Mouse (Mus musculus) urinary bladder, postnatal 0 days (tissue): Measurements from ENCODE around the gene Prss53. TPM values are rescaled to one million over a fixed set of nuclear protein-coding genes. Genes with fewer than 3 reads are reported as not detected.

ENCODE experiments used
- polyA plus RNA-seq: library from polyadenylated mRNA; unstranded; fragments of >200 nt; fragmentation: Nextera tagmentation; extraction: Ambion mirVana; gene quantifications from 2 replicates; pipeline ENCODE4 v1.2.1, GENCODE M21; 2015

Prss53 gene
- 0.65 and 0.75 TPM in 2 replicates for polyA plus RNA-seq

DNA sequence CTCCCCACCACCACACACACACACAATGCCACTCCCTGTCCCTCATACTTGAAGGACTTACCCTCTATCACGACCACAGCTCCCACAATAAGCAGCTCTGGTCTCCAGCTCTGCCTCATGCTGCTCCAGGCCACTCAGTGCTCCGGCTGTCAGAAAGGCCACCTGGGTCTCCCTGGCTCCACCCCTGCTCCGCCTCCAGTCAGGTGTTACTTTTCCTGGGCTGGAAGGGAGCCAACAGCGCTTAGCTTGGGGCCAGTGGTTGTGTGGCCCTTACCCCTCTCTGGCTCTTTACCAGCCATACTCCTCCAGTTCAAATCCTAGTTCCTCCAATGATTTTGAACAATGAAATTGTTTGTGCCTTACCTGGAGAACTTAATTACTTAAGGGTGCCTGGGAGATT lies at the start of gene Prss53:
Prss53 (minus strand) TSS at position 173 of the 400 bp plus-strand sequence.

DNA sequence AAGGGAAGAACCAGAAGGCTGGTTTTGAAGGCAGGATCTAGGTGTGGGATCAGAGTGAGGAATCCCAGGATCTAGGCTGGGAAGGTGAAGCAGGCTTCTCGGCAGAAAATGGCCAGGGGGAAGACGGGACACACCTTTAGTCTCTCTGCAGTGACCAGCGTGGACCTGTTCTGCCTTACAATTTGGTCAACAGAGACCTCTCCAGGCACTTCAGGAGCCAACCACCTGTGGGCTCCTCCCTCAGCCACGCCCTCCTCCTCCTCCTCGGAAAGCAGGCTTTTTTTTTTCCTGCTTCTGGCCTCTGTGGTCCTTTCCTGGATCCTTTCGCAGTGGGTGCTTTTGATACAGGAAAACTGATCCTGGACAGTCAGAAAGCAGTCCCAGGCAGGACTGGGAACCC lies 39.2 kb upstream of the Prss53 start, which contains the start of gene Prss8:
Prss8 (minus strand) TSS at position 182 of the 400 bp plus-strand sequence.

DNA sequence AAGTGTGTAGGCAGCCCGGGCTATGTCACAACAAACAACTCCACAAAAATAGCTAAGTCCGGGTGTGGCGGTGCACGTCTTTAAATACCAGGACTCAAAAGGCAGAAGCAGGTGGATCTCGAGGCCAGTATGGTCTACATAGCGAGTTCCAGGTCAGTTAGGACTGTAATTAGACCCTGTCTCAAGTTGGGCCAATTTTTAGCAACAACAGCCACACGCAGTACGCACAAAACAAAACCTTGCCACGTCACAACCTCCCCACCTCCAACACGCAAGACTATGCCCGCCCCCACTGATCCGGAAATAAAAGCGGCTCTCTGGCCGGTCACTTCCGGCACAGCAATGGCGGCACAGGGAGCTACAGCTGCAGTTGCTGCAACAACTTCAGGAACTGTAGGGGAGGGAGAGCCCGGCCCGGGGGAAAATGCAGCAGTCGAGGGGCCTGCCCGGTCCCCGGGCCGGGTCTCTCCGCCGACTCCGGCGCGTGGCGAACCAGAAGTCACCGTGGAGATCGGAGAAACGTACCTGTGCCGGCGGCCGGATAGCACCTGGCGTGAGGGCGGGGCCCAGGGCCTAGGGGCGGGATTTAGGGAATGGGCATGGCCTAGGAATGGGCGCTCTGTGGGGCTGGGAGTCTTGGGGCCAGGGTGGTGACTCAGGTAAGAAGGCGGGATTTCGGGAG lies 21.6 kb upstream of the Prss53 start, which contains the start of gene Kat8:
Kat8 (plus strand) TSS at position 327 of the 682 bp plus-strand sequence.

GRCm38 (mm10) chr7:127903971-127904796 lies 13.4 kb upstream of the Prss53 start, which contains the start of gene Bckdk:
TSS of gene Bckdk (plus strand) at chr7:127904082.

DNA sequence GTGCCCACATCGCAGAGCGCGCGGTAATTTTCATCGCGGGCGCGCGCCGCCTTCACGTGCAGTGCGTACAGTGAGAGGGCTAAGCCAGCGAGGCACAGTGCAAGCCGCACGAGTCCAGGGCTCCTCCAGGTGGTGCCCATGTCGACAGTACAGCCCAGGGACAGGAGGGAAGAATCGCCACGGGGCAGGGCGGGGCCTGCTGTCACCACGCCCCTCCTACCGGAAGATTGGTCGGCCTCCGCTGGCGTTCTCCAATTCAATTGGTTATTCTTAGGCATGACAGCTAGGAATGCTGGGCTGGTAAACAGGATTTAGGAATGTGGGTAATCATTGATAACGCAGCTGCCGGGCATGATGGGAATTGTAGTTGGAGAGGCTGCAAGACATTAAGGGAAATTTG lies 4.7 kb upstream of the Prss53 start, which contains the start of the genes Gm21974 and Vkorc1:
Gm21974 (minus strand) TSS at position 13 of the 400 bp plus-strand sequence.
Vkorc1 (minus strand) TSS at position 176 of the 400 bp plus-strand sequence.

DNA sequence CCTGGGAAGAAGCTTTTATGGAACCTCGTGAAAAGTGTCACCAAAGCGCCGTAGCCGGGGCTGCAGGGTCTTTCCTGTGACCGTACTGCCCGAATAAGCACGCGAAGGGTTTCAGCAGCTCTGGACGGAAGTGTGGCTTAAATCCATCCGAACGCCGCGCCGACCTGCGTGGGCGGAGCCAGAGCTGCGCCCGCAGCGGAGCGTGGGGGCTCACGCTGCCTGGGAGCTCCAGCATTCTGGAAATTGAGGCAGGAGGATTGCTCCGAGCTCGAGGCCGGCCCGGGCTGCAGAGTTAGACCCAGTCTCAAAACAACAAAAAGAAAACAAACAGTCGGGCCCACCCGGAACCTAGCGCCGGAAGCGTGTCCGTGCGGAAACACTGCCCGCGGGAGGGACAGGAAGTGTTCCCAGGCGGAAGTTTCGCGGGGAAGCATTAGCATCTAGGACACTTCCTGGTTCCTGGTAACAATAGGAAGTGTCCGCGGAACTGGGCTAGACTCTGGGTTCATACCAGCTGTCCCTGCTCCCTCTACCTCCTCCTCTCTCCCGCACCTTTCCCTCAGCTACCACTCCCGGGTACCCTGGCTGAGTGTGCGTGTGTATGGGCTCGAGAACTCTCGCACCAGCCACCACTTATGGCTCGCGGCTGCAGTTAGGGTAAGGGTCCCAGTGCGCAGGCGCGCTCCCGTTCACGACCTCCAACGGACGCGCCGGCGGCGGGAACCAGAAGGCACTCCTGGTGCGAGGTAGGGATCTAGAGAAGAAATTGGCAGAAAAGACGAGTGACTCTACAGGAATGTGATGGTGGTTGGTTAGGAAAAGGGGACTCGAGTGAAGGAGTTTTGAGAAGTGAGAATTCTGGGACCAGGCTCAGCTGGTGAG lies 14.1 kb downstream of the Prss53 start, which contains the start of gene Zfp668:
Zfp668 (minus strand) TSS at position 362 of the 882 bp plus-strand sequence.

GRCm38 (mm10) chr7:127876041-127876466 lies 14.7 kb downstream of the Prss53 start, which contains the start of gene Zfp646:
TSS of gene Zfp646 (plus strand) at chr7:127876221.

Other genes starting within 250 kb of the Prss53 start
- gene Bcl7c, start 182.0 kb downstream of the Prss53 start, polyA plus RNA-seq = 31.0 and 37.4 TPM in 2 replicates
- gene Ctf1, start 178.2 kb downstream of the Prss53 start, polyA plus RNA-seq = 5.9 and 6.1 TPM in 2 replicates
- 0.12 TPM in 1 of 2 replicates, not detected in the other for gene Ctf2, start 158.8 kb downstream of the Prss53 start, polyA plus RNA-seq
- 1.1 and 1.4 TPM in 2 replicates for gene Fbxl19, start 146.4 kb downstream of the Prss53 start, polyA plus RNA-seq
- gene Orai3, start 121.2 kb downstream of the Prss53 start, polyA plus RNA-seq = 22.1 and 26.0 TPM in 2 replicates
- 9.4 and 11.0 TPM in 2 replicates for gene Setd1a, start 114.3 kb downstream of the Prss53 start, polyA plus RNA-seq
- not detected in 2 replicates for gene Gm49388, start 105.4 kb downstream of the Prss53 start, polyA plus RNA-seq
- 26.7 and 37.8 TPM in 2 replicates for gene Hsd3b7, start 90.4 kb downstream of the Prss53 start, polyA plus RNA-seq
- gene Stx4a, start 66.7 kb downstream of the Prss53 start, polyA plus RNA-seq = 47.2 and 47.9 TPM in 2 replicates
- gene Stx1b, start 66.4 kb downstream of the Prss53 start, polyA plus RNA-seq = 0.67 and 1.3 TPM in 2 replicates
- gene Zfp646, start 14.7 kb downstream of the Prss53 start, polyA plus RNA-seq = 3.5 and 3.8 TPM in 2 replicates
- gene Zfp668, start 14.1 kb downstream of the Prss53 start, polyA plus RNA-seq = 6.5 and 6.9 TPM in 2 replicates
- gene Gm21974, start 4.5 kb upstream of the Prss53 start, polyA plus RNA-seq = not detected in 2 replicates
- gene Vkorc1, start 4.6 kb upstream of the Prss53 start, polyA plus RNA-seq = 151 and 156 TPM in 2 replicates
- 103 and 107 TPM in 2 replicates for gene Bckdk, start 13.1 kb upstream of the Prss53 start, polyA plus RNA-seq
- gene Kat8, start 21.5 kb upstream of the Prss53 start, polyA plus RNA-seq = 16.2 and 16.4 TPM in 2 replicates
- 27.0 and 30.7 TPM in 2 replicates for gene Prss8, start 39.1 kb upstream of the Prss53 start, polyA plus RNA-seq
- gene Prss36, start 55.8 kb upstream of the Prss53 start, polyA plus RNA-seq = 7.0 and 8.1 TPM in 2 replicates
- 172 TPM in 2 replicates for gene Fus, start 76.5 kb upstream of the Prss53 start, polyA plus RNA-seq
- 74.4 and 124 TPM in 2 replicates for gene Pycard, start 102.9 kb upstream of the Prss53 start, polyA plus RNA-seq
- gene Trim72, start 113.0 kb upstream of the Prss53 start, polyA plus RNA-seq = 0.10 and 0.20 TPM in 2 replicates
- gene Itgam, start 171.7 kb upstream of the Prss53 start, polyA plus RNA-seq = 5.6 and 33.1 TPM in 2 replicates
- 0.80 TPM in 1 of 2 replicates, not detected in the other for gene Gm49368, start 171.7 kb upstream of the Prss53 start, polyA plus RNA-seq
- gene Itgax, start 238.6 kb upstream of the Prss53 start, polyA plus RNA-seq = 0.07 and 0.29 TPM in 2 replicates